Mouse (Mus musculus) neural tube, embryonic 14.5 days (tissue): ENCODE results near the gene Trim72. TPM values are rescaled to one million over a fixed set of nuclear protein-coding genes. Genes with fewer than 3 reads are reported as not detected.
"Not testable (repeated sequence)": the region's sequence is repeated elsewhere in the genome, so short reads cannot be mapped to it uniquely, and the experiment has no call there.

Source experiments
- ATAC-seq: fragments of 200-750 bp; cut with Nextera tagmentation; 2 replicates; pipeline ENCODE4 v1.8.0; 2017; ENCODE audit warnings: low read depth, mild to moderate bottlenecking, moderate TSS enrichment, moderate library complexity
- H3K27ac ChIP-seq: fragments of 300-500 bp; sonication (generic); 2 replicates; pipeline ENCODE4 v1.5.1; 2014; ENCODE audit warnings: low read depth, mild to moderate bottlenecking, control low read depth, low read length, moderate library complexity, mixed read lengths
- H3K27me3 ChIP-seq: fragments of 300-500 bp; sonication (generic); 2 replicates; pipeline ENCODE4 v1.6.1; 2014; ENCODE audit warnings: low read length; ENCODE audit not compliant: control insufficient read depth, insufficient read depth
- H3K36me3 ChIP-seq: fragments of 300-500 bp; sonication (generic); 2 replicates; pipeline ENCODE4 v1.6.1; 2014; ENCODE audit warnings: low read length, mixed read lengths; ENCODE audit not compliant: control insufficient read depth, insufficient read depth
- H3K4me1 ChIP-seq: fragments of 300-500 bp; sonication (generic); 2 replicates; pipeline ENCODE4 v1.6.1; 2014; ENCODE audit warnings: low read length; ENCODE audit not compliant: control insufficient read depth, insufficient read depth
- H3K4me2 ChIP-seq: fragments of 300-500 bp; sonication (generic); 2 replicates; pipeline ENCODE4 v1.6.1; 2014; ENCODE audit warnings: mild to moderate bottlenecking, low read depth, low read length, control low read depth
- H3K4me3 ChIP-seq: fragments of 300-500 bp; sonication (generic); 2 replicates; pipeline ENCODE4 v1.5.1; 2014; ENCODE audit warnings: low read depth, low read length, control low read depth, mixed read lengths
- H3K9ac ChIP-seq: fragments of 300-500 bp; sonication (generic); replicated peaks from 2 replicates; pipeline ENCODE4 v1.6.1; 2014; ENCODE audit warnings: low read depth, mild to moderate bottlenecking, control low read depth, low read length, mixed read lengths
- H3K9me3 ChIP-seq: fragments of 300-500 bp; sonication (generic); 2 replicates; pipeline ENCODE4 v1.6.1; 2016; ENCODE audit warnings: low read length; ENCODE audit not compliant: control insufficient read depth
- WGBS: fragments of 180-500 bp; shearing (Covaris S2); extraction: QIAGEN DNeasy Blood & Tissue Kit; methylation state at CpG from one replicate; pipeline ENCODE4 v1.1.7; 2014; 5-methylcytosine and 5-hydroxymethylcytosine counted together
- polyA plus RNA-seq: library from polyadenylated mRNA; unstranded; fragments of >200 nt; fragmentation: Nextera tagmentation; extraction: Ambion mirVana; gene quantifications from 2 replicates; pipeline ENCODE4 v1.2.1, GENCODE M21; 2014

Gene Trim72
- polyA plus RNA-seq, 1 experiment from 2014 or later: not detected

DNA sequence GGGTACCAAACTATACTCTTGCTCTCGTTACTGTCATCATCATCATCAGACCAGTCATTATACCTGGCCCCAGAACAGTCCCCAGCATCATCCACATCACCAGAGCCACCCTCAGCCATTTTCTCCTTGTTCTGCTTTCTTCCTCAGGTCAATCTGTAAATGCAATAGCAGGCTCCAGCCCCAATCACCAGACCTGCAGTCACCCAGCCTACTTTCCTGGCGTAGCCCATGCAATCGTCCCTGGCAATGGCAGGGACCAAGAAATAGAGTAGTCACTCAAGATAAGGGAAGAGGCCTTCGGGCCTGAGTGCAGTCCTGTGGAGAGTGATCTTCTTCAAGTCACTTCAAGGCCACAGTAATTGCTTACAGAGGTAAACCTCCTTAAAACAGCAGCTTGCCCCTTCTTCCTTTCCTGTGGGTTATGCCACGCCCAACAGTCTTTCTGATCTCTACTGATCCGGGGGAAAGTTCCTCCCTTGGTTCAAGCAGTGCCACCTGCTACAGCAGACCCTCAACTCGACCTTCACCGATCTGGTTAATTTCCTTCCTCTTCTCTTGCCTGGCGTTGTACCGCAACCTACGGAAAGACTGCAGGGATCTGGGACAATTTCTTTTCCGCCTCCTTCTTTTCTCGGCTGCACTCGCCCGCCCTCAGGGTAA is 38.5 kb downstream of the Trim72 start:
- not testable (repeated sequence) for H3K4me1 ChIP-seq, H3K9me3 ChIP-seq, H3K9ac ChIP-seq, H3K27me3 ChIP-seq, H3K36me3 ChIP-seq, ATAC-seq, H3K27ac ChIP-seq, H3K4me3 ChIP-seq, H3K4me2 ChIP-seq
- 78% methylated on average over 15 of the region's 15 CpGs for WGBS

DNA sequence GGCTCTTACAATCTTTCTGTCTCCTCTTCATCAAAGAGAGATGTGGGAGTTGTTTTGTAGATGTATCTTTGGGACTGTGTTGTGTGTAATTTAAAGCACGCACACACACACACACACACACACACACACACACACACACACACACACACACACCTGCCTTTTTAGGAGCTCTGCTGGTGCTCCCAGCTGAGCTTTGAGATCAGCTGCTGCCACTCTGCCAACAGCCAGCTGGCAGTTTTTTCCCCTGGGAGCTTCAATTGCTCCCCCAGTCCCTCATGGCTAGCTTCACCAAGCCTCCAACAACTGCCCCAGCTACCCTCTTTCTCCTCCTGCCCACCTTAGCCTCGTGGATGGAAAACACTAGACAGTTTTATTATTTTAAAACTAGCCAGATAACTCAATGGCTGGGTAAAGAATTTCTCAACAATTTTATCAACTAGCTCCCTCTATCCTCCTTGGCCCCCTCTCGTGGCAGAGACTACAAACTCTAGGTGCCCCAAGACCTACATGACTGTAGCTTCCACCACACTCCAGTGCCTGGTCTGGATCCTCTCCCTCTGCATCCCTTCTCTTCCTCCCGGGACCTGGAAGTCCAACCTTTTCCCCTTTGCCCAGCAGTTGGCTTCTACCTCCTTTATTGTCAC is 40.5 kb downstream of the Trim72 start:
- Histone ChIP-seq H3K36me3 (no peaks in the 10 kb centered on the region), H3K27me3 (no peaks in the 10 kb centered on the region), H3K27ac (no peak overlapping the region), H3K4me2 (no peak overlapping the region), H3K4me3 (no peak overlapping the region), H3K9me3 (no peaks in the 10 kb centered on the region), H3K4me1 (no peaks in the 10 kb centered on the region), H3K9ac (no peak overlapping the region)
- WGBS: 69% methylated on average over 4 of the region's 4 CpGs
- no peak for ATAC-seq

DNA sequence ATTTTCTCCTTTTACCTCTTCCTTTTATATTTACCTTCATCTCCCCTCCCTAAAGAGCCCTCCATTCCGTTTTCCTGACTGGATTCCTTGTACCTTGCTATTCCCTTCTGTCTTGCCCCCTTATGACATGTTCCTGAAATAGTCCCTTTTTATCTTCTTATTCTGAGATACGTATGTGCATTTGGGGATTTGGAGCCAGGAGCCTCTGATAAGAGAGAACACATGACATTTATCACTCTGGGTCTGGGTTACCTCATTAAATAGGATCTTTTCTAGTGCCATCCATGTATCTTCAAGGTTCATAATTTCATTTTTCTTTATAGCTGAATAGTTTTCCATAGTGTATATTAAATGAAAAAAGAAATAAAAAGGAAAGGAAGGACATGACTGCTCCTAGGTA is 41.9 kb downstream of the Trim72 start:
- no peak overlapping the region for H3K4me3 ChIP-seq
- H3K9ac ChIP-seq: no peak overlapping the region
- ATAC-seq: no peak

DNA sequence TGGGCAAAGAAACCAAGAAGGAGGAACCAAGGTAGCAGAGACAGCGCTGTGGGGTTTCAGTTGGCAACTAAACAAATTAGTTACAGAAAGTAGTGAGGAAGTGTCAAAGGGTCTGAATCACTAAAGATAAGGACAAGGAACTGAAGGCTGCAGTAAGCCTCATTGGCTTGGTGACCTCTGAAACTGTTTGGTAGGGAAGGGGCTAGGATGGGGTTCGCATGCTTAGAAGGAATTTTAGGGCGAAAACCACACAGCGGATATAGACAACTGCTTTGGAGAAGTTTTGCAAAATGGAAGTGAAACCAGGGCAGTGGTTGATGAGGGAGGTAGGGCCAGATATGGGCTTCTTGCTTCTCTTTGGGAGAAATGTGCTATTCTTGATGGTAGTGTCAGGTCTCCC is 45.1 kb downstream of the Trim72 start:
- H3K9me3 ChIP-seq: no peaks in the 10 kb centered on the region
- H3K4me1 ChIP-seq: no peaks in the 10 kb centered on the region
- WGBS: 93% methylated on average over 4 of the region's 4 CpGs
- ATAC-seq: no peak
- no peaks in the 10 kb centered on the region for H3K36me3 ChIP-seq
- no peak overlapping the region for H3K9ac ChIP-seq
- H3K27me3 ChIP-seq: no peaks in the 10 kb centered on the region
- no peak overlapping the region for H3K27ac ChIP-seq
- H3K4me3 ChIP-seq: no peak overlapping the region
- H3K4me2 ChIP-seq: no peak overlapping the region

More for the DNA sequence above, 41.9 kb downstream of the Trim72 start:
- no peaks in the 10 kb centered on the region for H3K36me3 ChIP-seq
- no peaks in the 10 kb centered on the region for H3K27me3 ChIP-seq
- H3K9me3 ChIP-seq: no peaks in the 10 kb centered on the region
- no peak overlapping the region for H3K27ac ChIP-seq
- H3K4me2 ChIP-seq: no peak overlapping the region
- WGBS: 69% methylated on average over 2 of the region's 2 CpGs
- no peaks in the 10 kb centered on the region for H3K4me1 ChIP-seq

DNA sequence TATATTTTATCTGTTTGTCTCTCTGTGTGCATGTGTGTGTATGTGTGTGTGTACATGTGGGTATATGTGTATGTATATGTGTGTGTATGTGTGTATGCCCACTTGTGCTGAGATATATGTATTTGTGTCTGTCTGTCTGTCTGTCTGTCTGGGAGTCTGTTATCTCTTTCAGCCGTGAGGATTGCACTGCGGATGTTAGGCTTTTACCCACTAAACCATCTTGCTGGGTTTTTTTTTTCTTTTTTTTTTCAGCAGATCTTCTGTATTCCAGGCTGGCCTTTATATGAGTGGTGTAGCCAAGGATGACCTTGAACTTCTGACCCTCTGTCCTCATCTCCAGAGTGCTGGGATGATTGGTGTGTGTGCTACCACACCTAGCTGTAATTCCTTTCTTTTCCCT is 45.5 kb downstream of the Trim72 start:
- 90% methylated on average over 2 of the region's 2 CpGs for WGBS
- Histone ChIP-seq H3K27ac (no peak overlapping the region), H3K4me2 (no peak overlapping the region), H3K4me3 (no peak overlapping the region), H3K9me3 (no peaks in the 10 kb centered on the region), H3K36me3 (no peaks in the 10 kb centered on the region), H3K27me3 (no peaks in the 10 kb centered on the region), H3K4me1 (no peaks in the 10 kb centered on the region), H3K9ac (no peak overlapping the region)
- no peak for ATAC-seq

DNA sequence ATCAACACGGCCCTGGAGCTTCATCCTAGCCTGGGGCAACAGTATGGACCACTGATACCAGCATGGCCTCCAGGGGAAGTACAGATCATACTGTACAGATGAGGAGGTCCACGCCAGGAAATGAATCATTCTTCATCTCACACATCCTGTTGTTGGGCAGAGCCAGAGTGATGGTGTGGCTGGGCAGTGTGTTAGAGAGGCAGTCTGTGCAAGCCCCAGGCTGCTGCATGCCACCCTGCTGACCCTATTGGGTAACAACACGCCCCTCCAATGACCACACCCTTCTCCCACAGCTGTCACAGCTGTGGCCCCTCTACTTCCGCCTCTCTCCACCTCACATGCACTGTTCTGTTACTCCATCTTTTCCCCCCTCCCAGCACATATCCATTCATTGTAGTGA is 47.0 kb downstream of the Trim72 start:
- H3K9ac ChIP-seq: no peak overlapping the region
- no peaks in the 10 kb centered on the region for H3K9me3 ChIP-seq
- no peak overlapping the region for H3K4me2 ChIP-seq
- H3K36me3 ChIP-seq: no peaks in the 10 kb centered on the region
- H3K27ac ChIP-seq: no peak overlapping the region
- H3K27me3 ChIP-seq: no peaks in the 10 kb centered on the region
- no peaks in the 10 kb centered on the region for H3K4me1 ChIP-seq
- no peak for ATAC-seq
- WGBS: 74% methylated on average over 4 of the region's 4 CpGs
- H3K4me3 ChIP-seq: no peak overlapping the region

DNA sequence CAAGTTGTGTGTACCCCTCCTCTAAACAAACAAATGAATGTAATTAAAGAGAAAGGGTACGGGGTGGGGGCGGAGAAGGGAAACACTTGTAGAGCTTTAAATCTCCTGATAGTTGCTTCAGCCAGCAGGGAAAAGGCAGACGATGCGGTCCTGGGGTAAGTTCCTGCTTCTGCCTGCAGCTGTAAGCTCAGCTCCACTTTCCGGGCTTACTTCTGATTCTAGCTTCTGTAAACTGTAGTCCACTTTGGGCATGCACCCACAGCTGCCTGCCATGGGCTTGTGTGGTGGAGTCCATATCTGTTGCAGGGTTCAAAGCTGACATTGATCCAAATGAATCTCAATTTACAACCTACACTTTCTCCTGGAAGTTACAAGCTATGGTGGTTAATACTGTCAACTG is 49.3 kb downstream of the Trim72 start:
- ATAC-seq: no peak
- H3K4me1 ChIP-seq: no peaks in the 10 kb centered on the region
- H3K27me3 ChIP-seq: no peaks in the 10 kb centered on the region
- no peaks in the 10 kb centered on the region for H3K36me3 ChIP-seq
- H3K9ac ChIP-seq: no peak overlapping the region
- H3K4me2 ChIP-seq: no peak overlapping the region
- H3K27ac ChIP-seq: no peak overlapping the region
- H3K4me3 ChIP-seq: no peak overlapping the region
- H3K9me3 ChIP-seq: no peaks in the 10 kb centered on the region
- 76% methylated on average over 5 of the region's 5 CpGs for WGBS

DNA sequence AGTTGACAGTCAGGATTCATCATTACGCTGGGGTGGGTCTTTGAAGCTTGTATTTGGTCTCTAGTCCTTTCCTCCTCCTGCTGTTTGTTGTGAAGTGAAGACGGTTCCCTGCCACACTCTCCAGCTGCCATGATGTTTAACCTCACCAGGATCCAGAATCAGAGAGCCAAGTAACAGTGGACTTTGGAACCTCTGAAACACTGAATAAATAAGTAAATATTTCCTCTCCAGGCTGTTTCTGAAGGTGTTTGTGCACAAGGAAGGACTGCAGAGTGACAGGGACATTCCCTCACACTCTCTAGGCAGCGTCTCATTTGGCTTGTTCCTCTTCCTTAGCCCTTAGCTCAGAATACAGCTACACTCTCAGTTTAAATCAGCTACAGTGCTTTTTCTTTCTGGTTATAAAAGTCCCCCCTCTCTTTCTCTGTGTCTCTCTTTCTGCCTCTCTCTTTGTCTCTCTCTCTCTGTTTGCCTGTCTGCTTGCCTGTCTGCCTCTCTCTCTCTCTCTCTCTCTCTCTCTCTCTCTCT is 53.2 kb downstream of the Trim72 start:
- 76% methylated on average over 3 of the region's 3 CpGs for WGBS
- Histone ChIP-seq H3K4me3 (no peak overlapping the region), H3K9ac (no peak overlapping the region), H3K4me2 (no peak overlapping the region), H3K27ac (no peak overlapping the region), H3K27me3 (no peaks in the 10 kb centered on the region), H3K4me1 (no peaks in the 10 kb centered on the region), H3K36me3 (no peaks in the 10 kb centered on the region), H3K9me3 (no peaks in the 10 kb centered on the region)
- no peak for ATAC-seq

DNA sequence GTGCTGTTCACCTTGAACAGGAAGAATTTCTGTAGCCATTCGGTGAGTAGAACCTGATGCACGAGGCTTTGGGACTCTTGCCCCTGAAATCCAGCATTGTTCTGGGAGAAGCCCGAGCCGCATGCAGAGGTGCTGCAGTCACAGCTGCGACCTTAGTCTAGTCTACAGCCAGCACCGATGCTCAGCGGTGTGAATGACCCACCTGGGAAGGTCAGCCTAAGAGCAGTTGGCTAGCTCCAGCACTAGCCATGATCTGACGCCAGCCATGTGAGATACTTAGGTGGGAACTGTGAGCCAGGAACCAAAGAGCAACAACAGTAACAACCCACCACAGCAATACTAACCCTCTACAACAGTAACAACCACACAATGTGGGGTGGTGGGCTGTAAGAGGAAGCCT is 54.1 kb downstream of the Trim72 start:
- Histone ChIP-seq H3K4me2 (no peak overlapping the region), H3K27me3 (no peaks in the 10 kb centered on the region), H3K36me3 (no peaks in the 10 kb centered on the region), H3K27ac (no peak overlapping the region), H3K4me1 (no peaks in the 10 kb centered on the region), H3K9me3 (no peaks in the 10 kb centered on the region), H3K4me3 (no peak overlapping the region), H3K9ac (no peak overlapping the region)
- no peak for ATAC-seq
- WGBS: 82% methylated on average over 8 of the region's 8 CpGs
